Mouse (Mus musculus) embryo, embryonic 10 days (tissue): ENCODE measurements around the gene Lgi4.

Source experiments
- DNase-seq: peaks from one replicate; pipeline ENCODE4 v3.0.0-alpha.2; 2015; ENCODE audit warnings: low spot score

Gene Lgi4

DNA sequence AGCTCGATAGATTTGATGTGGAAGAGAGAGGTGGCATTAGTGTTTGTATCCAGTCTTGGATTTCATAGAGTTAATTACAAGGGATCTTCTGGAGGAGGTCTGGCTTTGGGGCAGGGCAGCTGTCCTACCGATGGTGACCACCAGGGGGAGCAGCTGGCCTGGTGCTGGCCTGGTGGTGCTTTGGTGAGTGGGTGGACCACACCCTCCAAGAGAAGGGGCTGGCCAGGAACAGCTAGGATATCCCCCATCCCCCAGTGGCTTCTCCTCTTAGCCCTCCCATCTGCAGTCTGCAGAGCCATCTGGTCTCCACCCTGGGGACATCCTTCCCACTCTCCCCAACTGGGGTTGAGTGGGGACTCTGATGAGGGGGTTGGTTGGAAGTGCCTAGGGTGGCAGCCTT is at the start of gene Lgi4:
Gene Lgi4, plus strand, starts transcription at position 235 of the 400 bp plus-strand sequence.
- peak; percentile 86 for DNase-seq

DNA sequence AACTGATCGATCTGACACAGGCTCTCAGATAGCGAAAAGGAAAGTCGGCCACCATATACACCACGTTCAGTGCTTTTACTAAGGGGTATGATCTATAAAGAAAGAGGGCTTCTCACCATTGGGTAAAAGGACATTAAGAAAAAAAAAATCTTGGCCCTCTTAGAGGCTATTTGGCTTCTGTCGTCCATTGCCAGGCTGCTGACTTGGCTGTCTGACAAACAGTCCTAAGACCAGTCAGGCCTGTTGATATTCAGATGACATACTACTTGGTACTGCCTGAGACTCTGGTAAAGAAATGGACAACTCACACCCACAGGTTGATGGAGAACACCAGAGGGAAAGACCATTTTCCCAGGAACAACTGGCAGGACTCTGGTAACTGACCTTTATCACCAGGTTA is 46.2 kb upstream of the Lgi4 start:
- no peak for DNase-seq

DNA sequence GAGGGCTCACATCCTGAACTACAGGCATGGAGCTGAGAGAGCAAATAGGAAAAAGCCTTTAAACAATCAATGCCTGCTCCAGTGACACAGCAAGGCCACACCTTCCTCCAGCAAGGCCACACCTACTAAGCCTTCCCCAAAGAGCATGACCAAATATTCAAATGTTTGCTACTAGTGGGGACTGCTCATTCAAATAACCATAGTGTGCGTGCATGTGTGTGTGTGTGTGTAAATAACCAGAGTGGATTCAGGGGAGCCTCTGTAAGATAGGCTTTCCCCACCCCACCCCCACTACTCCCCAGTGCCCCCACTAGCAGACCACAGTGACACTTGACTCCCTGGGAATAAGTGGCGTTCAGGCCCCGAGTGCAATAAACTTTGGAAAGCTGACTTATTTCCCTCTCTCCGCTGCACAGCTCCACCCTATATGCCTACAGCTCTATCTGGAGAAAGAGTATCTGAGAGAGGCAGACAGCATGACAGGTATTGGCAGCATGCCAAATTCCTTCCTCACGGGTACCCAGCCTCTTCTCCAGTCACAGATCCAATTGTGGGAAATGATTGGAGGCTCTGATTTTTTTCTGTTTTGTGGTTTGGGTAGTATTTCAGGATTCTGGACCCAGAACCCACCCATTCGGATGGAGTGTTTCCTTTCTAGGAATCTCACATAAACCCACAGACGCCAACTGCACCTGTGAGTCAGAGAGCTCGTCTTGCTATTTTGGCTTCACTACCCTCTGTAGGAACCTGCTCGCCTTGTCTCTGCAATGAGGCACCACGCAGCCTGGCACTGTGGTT is 41.8 kb upstream of the Lgi4 start:
- DNase-seq: no peak

DNA sequence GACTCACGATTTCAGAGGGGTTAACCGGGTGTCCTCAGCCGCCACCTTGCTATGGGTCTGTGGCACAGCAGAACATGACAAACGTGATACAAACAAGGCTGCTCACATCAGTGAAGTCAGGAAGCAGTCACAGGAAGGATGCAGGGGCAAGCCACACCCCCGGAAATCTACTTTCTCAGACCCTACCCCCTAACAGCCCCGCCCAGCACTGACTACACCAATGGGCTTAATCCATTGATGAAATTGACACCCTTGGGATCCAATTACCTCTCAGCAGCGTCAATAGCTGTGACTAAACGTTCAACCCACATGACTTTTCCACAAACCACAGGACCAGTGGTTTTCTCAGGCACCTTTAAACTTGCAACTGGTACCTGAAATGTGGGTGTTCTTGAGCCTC is 30.5 kb upstream of the Lgi4 start:
- no peak for DNase-seq

DNA sequence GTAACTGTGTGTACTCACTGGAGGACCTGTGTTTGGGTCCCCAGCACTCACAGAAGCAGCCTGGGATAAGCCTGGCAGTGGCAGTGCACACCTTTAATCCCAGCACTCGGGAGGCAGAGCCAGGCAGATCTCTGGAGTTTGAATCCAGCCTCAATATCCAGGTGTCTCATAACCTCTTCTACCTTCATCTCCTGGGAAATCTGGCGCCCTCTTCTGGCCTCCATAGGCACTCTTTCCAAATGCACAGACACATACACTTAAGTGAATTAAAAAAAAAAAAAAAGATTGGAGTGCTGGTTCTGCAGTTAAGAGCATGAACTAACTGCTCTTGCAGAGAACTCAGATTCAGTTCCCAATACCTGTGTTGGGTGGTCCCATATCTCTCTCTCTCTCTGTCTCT is 28.4 kb upstream of the Lgi4 start:
- no peak for DNase-seq

DNA sequence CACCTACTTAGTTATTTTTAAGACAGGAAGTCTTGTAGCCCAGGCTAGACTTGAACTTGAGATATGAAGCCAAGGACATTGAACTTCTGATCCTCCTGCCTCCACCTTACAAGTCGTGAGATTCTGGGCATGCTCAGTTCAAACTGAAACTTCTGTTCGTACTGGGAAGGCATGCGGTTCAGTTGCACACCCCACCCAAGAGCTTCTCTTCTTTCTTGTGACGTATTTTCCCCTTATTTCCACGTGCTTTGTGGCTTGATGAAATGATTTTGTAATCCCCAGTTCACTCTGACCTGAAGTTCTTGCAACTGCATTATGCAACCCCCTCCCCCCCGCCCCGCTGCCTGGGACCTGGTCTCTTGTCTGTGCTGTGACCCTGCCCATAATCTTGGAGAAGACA is 27.4 kb upstream of the Lgi4 start:
- DNase-seq: no peak

DNA sequence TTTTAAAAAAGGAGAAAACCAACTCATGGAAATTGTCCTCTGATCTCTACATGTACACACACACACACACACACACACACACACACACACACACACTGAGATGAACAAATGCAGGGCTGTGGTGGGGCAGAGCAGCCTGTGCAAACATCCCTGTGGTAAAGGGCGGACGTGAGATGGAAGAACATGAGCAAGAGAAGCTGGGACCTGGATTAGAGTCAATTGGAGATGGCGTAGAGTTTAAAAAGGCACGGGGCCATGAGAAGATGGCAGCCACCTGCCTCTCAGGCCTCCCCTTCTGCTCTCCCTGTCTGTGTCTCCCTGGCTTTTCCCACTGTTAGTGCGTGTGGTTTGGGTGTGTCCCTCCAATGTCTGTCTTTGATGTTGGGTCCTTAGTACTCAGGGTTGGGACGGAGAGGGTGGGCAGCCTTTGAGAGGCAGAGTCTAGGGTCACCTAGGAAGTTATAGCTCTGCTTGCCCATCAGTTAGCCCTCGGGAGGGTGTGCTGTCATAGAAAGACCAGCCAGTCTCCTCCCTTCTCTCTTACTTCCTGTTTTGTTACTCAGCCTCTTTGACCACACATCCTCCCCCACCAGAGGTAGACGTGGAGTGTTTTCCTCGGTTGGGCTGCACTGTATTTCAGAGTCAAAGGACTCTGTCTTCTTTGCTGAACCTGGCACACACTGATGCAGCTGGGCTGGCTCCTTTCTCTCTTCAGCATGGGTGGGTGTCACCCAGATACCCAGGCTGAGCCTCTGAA is 25.6 kb upstream of the Lgi4 start:
- DNase-seq: no peak

DNA sequence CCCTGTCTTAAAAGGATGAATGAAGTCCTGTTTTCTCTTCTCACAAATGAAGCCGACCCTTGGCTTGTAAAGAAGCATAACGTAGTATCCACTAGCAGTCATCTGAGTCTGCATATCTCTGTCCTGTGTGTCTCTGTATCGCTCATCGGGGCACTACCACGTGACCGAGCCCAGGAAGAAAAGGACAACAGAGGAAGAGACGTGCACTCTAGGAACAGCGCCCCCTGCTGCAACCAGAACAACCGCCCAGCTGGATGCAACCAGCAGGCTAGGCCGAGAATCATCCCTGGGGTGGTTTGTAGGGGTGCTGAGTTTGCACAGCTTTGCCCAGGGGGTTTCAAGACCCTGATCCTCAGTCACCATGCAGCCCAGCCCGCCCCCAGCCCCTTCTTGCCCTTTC is 24.4 kb upstream of the Lgi4 start:
- DNase-seq: no peak

DNA sequence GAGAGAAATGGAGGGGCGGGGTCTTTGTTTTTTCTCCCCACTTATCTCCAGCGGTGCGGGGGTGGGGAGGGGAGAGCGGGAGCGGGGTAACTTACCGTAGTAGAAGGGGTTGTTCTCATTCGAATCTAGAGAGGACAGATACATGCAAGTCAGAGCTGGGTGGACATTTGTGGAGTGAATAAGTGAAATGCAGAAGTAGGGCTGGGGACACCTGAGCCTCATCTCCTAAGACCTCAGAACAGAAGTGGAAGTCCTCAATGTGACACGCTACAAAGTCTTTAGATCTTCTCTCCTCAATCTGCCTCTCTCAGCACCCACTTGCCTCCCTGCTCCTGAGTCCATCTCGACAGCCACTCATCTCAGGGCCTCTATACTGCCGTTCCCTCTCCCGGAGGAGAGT is 23.9 kb upstream of the Lgi4 start:
- DNase-seq: no peak

DNA sequence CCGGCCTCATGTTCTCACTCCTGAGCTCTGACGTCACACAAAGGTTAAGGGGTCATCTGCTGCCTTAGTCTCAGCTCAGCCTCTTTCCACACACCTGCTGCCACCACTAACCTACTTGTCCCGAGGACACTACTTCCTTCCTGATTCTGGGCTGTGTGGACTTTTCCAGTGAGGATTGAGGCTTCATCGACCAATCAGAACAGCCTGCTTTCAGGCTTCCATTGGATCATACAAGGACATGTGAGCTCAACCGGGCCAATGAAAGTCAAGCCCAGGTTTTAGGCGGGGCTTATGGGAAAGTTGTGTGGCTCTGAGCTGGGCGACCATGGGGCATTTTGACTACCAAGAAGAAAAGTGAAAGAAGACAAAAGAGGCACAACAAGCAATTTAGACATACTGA is 22.2 kb upstream of the Lgi4 start:
- no peak for DNase-seq

DNA sequence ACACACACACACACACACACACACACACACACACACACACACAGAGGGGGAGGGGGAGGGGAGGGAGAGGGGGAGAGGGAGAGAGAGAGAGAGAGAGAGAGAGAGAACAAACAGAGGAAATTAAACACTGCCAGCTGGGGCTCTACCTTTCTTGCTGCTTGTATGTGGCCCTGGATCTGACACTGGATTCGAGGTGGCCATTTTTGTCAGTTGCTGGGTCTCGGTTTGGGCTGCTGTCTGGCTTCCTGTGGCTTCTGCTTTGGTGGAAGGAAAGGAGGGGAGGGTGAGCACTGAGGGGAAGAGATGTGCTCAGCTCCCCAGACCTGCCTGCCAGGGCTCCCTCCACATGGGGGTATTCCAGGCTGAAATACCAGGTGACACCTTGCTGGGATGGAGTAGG is 21.5 kb upstream of the Lgi4 start:
- DNase-seq: no peak

DNA sequence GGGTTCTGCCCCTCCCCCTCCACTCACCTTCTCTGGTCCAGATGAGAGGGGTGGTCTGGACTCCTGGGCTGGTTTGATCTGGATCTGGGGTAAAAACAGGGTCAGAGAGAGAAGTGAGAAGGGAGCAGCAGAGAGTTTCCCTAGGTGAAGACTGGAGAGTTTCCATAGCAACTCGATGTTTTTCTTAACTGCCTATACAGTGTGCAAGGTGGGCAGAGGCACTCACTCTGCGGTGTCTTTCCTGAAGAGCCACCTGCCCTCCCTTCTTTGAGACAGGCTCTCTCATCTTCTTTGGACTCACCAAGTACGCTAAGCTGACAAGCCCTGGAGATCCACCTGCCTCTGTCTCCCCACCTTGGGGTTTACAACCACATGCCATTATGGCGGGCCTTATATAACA is 20.1 kb upstream of the Lgi4 start:
- DNase-seq: no peak

DNA sequence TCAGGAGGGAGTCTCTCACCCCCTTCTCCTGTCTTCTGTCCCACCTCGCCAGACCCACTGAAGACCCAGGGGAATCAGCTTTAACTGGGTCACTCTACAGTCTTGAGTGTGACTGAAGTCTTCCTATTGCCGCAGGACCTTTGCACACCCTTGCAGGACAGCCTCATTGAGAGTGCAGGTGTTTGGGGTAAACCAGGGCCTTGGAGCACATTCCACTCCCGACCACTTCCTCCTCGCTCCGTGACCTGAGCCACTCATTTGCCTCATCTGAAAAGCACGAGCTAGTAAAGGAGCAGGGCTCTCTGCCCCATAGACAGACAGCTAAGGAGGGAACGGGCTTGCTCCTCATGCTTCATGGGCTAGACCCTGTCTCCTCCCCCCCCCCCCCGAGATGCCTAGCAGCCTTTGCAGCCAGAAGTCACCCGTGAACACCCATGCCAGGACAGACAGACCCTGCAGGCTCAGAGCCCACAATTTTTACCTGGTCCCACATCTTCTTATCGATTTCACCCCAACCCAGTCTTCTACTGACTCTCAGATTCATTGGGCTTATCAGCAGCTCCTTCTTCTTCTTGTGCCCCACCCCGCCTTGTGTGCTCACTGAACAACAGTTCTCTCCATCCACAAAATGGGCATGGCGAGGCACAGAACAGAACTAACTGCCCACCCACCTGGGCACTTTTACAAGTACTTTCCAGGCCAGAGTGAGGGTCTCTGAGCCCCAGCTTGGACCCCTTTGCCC is 18.7 kb upstream of the Lgi4 start:
- DNase-seq: no peak

DNA sequence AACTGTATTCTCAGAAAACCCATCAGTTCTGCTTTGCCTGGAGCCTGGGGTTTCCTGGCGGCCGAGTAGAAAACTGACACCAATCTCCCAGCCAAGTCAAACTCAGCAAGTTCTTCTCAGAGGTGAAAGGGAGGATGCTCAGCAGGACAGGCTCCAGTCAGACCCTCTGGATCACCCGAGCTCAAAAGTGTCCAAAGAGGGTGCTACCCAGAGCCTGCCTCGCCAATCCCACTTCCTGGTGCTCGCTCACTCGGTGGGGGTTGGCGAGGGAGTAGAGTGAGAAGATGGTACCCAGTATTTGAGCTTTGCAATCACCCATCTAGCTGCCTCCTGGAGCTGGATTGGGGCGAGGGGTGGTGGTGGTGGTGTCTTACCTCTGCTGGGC is 18.1 kb upstream of the Lgi4 start:
- no peak for DNase-seq

DNA sequence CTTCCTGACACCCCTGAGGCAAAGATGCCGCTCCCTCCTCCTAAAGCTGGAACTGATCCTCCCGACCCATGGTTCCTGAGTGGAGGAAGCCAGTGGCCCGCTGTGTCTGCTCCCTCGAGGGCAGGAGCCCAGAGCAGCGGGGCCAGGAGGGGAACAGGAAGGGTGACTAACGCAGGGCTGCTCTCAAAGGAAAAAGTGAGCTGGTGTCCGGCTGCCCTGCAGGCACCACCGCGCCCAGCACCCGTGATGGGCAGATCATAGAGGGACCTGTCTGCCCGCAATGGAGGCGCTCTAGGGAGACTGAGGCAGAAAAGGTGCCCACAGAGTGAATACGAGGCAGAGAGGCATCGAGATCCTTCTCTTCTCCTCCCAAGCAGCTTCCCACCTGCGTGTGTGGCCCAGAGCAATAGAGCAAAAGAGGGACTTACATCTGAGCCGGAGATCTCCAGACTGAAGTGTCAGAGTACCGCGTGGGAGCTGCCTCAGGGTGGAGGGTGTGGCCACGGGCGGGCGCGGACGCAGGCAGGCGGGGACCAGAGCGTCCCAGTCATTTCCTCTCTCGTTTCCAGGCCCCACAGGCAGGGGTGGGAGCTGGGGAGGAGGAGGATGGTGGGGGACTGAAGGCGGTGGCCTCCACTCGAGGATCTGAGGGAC is 17.4 kb upstream of the Lgi4 start:
- DNase-seq: no peak

DNA sequence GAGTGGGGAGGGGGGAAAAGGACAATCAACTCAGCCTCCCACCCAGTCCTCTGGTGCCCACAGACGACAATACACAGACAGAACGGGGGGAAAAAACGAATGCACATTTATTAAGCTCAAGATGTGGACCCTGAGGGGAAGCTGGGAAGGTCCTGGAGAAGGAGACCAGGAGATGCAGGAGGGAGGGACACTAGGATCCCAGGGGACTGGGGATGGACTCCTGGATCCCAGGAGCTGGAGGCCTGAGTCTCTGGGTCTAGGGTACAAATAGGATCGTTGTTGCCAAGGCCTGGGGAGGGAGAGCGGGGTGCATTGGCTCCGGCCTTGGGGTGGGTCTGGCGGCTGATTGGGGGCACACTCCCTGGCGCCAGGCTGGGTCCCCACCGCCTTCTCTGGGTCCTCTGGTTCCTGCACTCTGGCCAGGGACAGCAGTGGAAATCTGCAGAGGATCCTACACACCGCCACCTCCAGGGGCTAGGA is 16.7 kb upstream of the Lgi4 start, which contains the start of gene Fxyd5:
Gene Fxyd5, minus strand, starts transcription at position 51 of the 480 bp plus-strand sequence.
- DNase-seq: no peak

DNA sequence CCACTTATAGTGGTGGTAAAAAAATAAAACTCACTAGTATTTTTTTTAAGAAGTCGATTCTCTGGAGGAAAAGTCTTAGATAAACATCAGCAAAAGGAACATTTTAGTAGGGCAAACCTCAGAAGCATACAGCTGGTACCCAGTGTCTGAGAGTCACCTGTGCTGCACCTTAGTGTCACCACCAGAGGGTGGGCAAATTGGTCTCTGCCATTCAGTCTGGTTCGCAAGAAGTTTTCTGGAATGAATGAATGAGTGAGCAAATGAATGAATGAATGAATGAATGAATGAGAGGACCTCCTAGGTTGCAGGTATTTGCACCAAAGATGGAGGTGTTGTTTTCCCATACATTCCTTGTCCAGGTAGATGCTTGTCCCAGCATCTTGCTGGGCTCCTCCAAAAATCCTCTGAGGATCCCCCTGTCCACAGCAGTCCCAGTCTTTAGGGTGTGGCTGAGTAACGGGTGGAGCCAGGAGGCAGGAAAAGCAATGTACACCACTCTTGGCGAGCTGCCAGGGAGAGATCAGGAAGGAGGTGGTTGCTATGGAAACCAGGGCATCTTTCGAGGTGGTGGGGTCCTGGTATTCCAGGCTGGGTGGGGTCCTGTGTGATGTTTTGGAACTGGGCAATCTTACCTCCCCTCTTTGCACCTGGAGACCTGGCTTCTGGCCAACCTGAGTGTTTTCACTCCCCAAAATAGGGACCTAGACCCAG is 9.9 kb upstream of the Lgi4 start:
- DNase-seq: peak; percentile 43

DNA sequence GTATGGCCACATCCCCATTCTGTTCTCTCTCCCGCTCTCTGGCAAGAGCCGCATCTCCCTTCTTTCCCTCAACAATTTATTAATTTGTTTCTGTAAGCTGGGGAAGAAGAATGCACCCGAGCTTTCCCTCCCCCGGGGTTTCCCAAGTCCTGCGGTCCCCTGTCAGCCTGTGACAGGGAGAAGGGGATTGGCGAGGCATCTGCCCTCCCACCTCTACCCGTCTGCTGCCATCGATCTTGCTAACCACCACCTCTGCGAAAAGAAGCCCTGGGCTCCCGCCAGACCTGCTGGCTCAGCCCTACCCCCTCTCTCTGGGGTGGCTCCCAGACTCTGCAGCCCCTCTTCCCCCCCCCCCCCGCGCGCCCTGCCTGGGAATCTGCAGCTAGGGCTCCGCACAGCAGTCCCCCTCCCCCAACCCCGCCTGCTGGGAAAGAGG is 9.3 kb upstream of the Lgi4 start:
- no peak for DNase-seq

DNA sequence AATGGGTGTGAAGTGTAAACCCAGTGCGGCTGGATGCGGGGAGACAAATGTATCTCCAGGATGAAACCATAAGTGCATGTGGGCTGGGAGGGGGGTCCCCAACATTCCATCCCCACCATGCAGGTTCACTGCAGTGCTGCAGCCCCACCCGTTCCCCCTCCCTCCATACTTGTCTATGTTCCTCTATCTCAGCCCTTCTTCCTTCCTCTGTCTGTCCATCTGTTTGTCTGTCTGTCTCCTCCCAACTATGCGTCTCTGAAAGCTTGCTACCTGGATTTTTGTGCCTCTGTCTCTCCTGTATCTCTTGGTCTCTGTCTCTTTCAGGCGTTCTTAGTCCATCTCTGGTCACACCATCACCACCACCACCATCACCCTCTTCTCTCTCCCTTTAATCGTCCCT is 8.7 kb upstream of the Lgi4 start:
- DNase-seq: no peak

DNA sequence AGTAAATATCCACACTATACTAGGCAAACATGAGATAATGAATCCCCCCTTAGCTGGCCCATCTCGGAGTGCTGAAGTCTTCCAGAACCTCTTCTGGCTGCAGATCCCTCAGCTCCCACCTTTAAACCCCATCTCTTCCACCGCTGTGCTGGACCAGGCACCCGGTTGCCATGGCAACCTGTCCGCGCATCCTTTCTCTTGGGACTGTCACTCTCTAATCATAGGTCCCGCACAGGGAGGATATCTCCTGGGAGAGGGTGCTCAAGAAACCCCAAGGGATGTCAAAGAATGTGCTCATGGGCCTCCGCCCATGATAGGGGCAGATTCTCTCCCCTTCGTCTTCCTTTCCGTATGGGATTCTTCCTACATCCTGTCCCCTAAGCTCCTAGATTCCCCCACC is 8.2 kb upstream of the Lgi4 start:
- DNase-seq: no peak

DNA sequence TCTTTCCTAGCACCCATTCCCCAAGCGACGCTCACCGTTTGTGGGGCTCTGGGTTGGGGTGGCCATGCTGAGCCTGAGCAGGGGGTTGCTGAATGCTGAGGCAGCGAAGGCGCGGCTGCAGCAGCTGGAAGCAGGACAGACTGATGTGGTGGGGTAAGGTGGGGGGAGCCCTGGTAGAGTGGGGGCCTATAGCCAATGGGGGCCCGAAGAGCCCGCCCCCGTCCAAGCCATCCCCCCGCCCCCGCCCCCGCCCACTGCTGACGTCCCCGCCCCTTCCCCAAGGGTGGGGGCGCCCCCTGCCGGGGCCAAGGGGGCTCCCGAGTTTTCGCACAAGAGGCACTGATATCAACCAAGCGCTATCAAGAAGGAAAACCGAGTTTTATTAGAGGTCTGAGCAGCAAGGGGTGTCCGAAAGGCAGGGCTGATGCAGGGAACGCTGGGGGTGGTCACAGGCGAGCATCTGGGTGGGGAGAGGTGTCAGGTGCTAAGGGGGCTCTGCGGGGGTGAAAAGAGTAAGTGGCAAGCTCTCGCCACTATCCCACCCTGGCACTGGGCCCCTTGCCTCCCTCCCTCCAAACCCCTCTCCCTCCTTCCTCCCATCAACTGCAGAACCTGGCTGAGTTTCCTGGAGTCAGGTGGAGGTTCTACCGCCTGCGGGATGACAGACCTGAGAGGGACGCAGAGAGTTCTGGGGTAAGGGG is 7.7 kb upstream of the Lgi4 start, which contains the start of gene Fxyd7:
Gene Fxyd7, minus strand, starts transcription at position 147 of the 701 bp plus-strand sequence.
- no peak for DNase-seq
